Comparison of ENCODE assay signal across 9 mouse cellular contexts in genomic region chr17:35584330-35584937, GRCm38 (mm10). TPM values are rescaled to one million over a fixed set of nuclear protein-coding genes. Genes with fewer than 3 reads are reported as not detected.
A peak's percentile ranks its signal among the peaks of the same experiment; 100 is the strongest.
DNase-seq lines count a peak whose midpoint lies in the region; ATAC-seq lines count a peak whose summit lies in the region.
"Had no signal": no experiment of that assay in that cellular context is flagged by ENCODE, and none has a peak within 500 bp of the region (broad histone marks: within the 10 kb centered on the region; RNA-seq: fewer than 3 reads in every experiment).

No protein-coding gene starts in this region.

- H3K9ac ChIP-seq in embryonic facial prominence, embryonic 11.5 days (replicated peaks; ENCODE audit: low read length): no peak overlapping the region
- no peak overlapping the region for H3K9ac ChIP-seq in stomach, embryonic 15.5 days
- H3K9ac ChIP-seq: embryonic facial prominence, embryonic 12.5 days had no signal

- H3K27me3 ChIP-seq in embryonic facial prominence, embryonic 11.5 days (ENCODE audit: control insufficient read depth, insufficient read depth, low read length): no peaks in the 10 kb centered on the region
- H3K27me3 ChIP-seq in limb, embryonic 10.5 days (ENCODE audit: low read depth, poor library complexity, severe bottlenecking): no peaks in the 10 kb centered on the region
- H3K27me3 ChIP-seq in stomach, embryonic 15.5 days (replicated peaks): no peaks in the 10 kb centered on the region
- H3K27me3 ChIP-seq: embryonic facial prominence, embryonic 12.5 days had no signal

- peak; percentile 82 for DNase-seq in A20 (ENCODE audit: low read depth, low spot score)
- DNase-seq in adrenal gland, postnatal 25 days: peak; percentile 83
- peak; percentile 89 for DNase-seq in embryonic facial prominence, embryonic 11.5 days (ENCODE audit: low spot score)
- DNase-seq in heart, adult 18-20 months: peak; percentile 62 to 84
- DNase-seq in kidney, adult 18-20 months: peak; percentile 81
- DNase-seq in limb, embryonic 10.5 days (ENCODE audit: low spot score): peak; percentile 82
- DNase-seq in naive thymus-derived CD4-positive, alpha-beta T cell, adult 2 months (ENCODE audit: low read depth): peak; percentile 86

- no peaks in the 10 kb centered on the region for H3K4me1 ChIP-seq in embryonic facial prominence, embryonic 11.5 days (ENCODE audit: control insufficient read depth, insufficient read depth, low read length)
- H3K4me1 ChIP-seq in limb, embryonic 10.5 days: 0 out of 2 replicates have a peak, but pooled peaks cover 2% of the 10 kb centered on the region
- no peaks in the 10 kb centered on the region for H3K4me1 ChIP-seq in stomach, embryonic 15.5 days
- H3K4me1 ChIP-seq: embryonic facial prominence, embryonic 12.5 days had no signal

- H3K9me3 ChIP-seq in embryonic facial prominence, embryonic 11.5 days (replicated peaks; ENCODE audit: control insufficient read depth, low read length): no peaks in the 10 kb centered on the region
- no peaks in the 10 kb centered on the region for H3K9me3 ChIP-seq in limb, embryonic 10.5 days (replicated peaks)
- no peaks in the 10 kb centered on the region for H3K9me3 ChIP-seq in stomach, embryonic 15.5 days
- H3K9me3 ChIP-seq: embryonic facial prominence, embryonic 12.5 days had no signal

- H3K27ac ChIP-seq in embryonic facial prominence, embryonic 11.5 days (replicated peaks; ENCODE audit: low read depth, low read length): no peak overlapping the region
- no peak overlapping the region for H3K27ac ChIP-seq in limb, embryonic 10.5 days
- H3K27ac ChIP-seq in stomach, embryonic 15.5 days: no peak overlapping the region
- H3K27ac ChIP-seq: embryonic facial prominence, embryonic 12.5 days had no signal

- H3K4me3 ChIP-seq in embryonic facial prominence, embryonic 11.5 days (ENCODE audit: low read depth, low read length): no peak overlapping the region
- no peak overlapping the region for H3K4me3 ChIP-seq in limb, embryonic 10.5 days
- H3K4me3 ChIP-seq in stomach, embryonic 15.5 days (replicated peaks): no peak overlapping the region
- H3K4me3 ChIP-seq: embryonic facial prominence, embryonic 12.5 days had no signal

- WGBS in embryonic facial prominence, embryonic 11.5 days: 14% methylated on average over 16 of the region's 16 CpGs
- 20% methylated on average over 16 of the region's 16 CpGs for WGBS in limb, embryonic 10.5 days
- WGBS in stomach, embryonic 15.5 days: 14% methylated on average over 16 of the region's 16 CpGs

- no peaks in the 10 kb centered on the region for H3K36me3 ChIP-seq in embryonic facial prominence, embryonic 11.5 days (replicated peaks; ENCODE audit: control insufficient read depth, insufficient read depth, low read depth, low read length)
- no peaks in the 10 kb centered on the region for H3K36me3 ChIP-seq in limb, embryonic 10.5 days
- H3K36me3 ChIP-seq in stomach, embryonic 15.5 days: no peaks in the 10 kb centered on the region
- H3K36me3 ChIP-seq: embryonic facial prominence, embryonic 12.5 days had no signal

- no peak overlapping the region for H3K4me2 ChIP-seq in embryonic facial prominence, embryonic 11.5 days (ENCODE audit: low read depth, low read length)
- H3K4me2 ChIP-seq in stomach, embryonic 15.5 days: peak overlapping the region; percentile 33; the same call in 1 of the 2 replicates
- H3K4me2 ChIP-seq: embryonic facial prominence, embryonic 12.5 days had no signal

- ATAC-seq in embryonic facial prominence, embryonic 11.5 days (replicated peaks; ENCODE audit: insufficient number of reproducible peaks, low FRiP score, low TSS enrichment, low read depth): no peak; the same call in 1 of the 2 replicates
- ATAC-seq in stomach, embryonic 15.5 days (ENCODE audit: insufficient read depth, low FRiP score, low read depth): no peak

RNA-seq across cellular contexts. Expression of gene Sfta2, which starts 16.9 kb away (rescaled TPM):
- total RNA-seq in adrenal gland, postnatal 25 days (2021): not detected in 2 replicates
- not detected in 2 replicates for polyA plus RNA-seq in embryonic facial prominence, embryonic 11.5 days (2014; fragmentation: Nextera tagmentation; extraction: Ambion mirVana)
- not detected for total RNA-seq in heart, adult 18-20 months (2021)
- not detected in 2 replicates for polyA plus RNA-seq in limb, embryonic 10.5 days (2016; fragmentation: Nextera tagmentation; extraction: Ambion mirVana)
- 10.6 TPM in 2 replicates for polyA plus RNA-seq in stomach, embryonic 15.5 days (2015; fragmentation: Nextera tagmentation; extraction: Ambion mirVana)
- polyA plus RNA-seq: embryonic facial prominence, embryonic 12.5 days had no signal

RNA-seq across cellular contexts. Expression of gene 2300002M23Rik, which starts 17.2 kb away (rescaled TPM):
- total RNA-seq in adrenal gland, postnatal 25 days (2021): not detected in 2 replicates
- not detected in 2 replicates for polyA plus RNA-seq in embryonic facial prominence, embryonic 11.5 days (2014; fragmentation: Nextera tagmentation; extraction: Ambion mirVana)
- not detected for total RNA-seq in heart, adult 18-20 months (2021)
- not detected in 2 replicates for polyA plus RNA-seq in limb, embryonic 10.5 days (2016; fragmentation: Nextera tagmentation; extraction: Ambion mirVana)
- polyA plus RNA-seq in stomach, embryonic 15.5 days (2015; fragmentation: Nextera tagmentation; extraction: Ambion mirVana): 10.2 and 36.1 TPM in 2 replicates
- polyA plus RNA-seq: embryonic facial prominence, embryonic 12.5 days had no signal

RNA-seq across cellular contexts. Expression of gene Cdsn, which starts 32.5 kb away (rescaled TPM):
- total RNA-seq in adrenal gland, postnatal 25 days (2021): 0.43 TPM in 2 replicates
- not detected in 2 replicates for polyA plus RNA-seq in embryonic facial prominence, embryonic 11.5 days (2014; fragmentation: Nextera tagmentation; extraction: Ambion mirVana)
- total RNA-seq in heart, adult 18-20 months (2021): under 1 TPM; 0.27 to 0.28 TPM
- not detected in 2 replicates for polyA plus RNA-seq in limb, embryonic 10.5 days (2016; fragmentation: Nextera tagmentation; extraction: Ambion mirVana)
- polyA plus RNA-seq in stomach, embryonic 15.5 days (2015; fragmentation: Nextera tagmentation; extraction: Ambion mirVana): 0.31 and 2.1 TPM in 2 replicates

RNA-seq across cellular contexts. Expression of gene Gm9573, which starts 42.0 kb away (rescaled TPM):
- total RNA-seq in adrenal gland, postnatal 25 days (2021): not detected in 2 replicates
- not detected in 2 replicates for polyA plus RNA-seq in embryonic facial prominence, embryonic 11.5 days (2014; fragmentation: Nextera tagmentation; extraction: Ambion mirVana)
- not detected for total RNA-seq in heart, adult 18-20 months (2021)
- not detected in 2 replicates for polyA plus RNA-seq in limb, embryonic 10.5 days (2016; fragmentation: Nextera tagmentation; extraction: Ambion mirVana)
- 0.62 and 0.89 TPM in 2 replicates for polyA plus RNA-seq in stomach, embryonic 15.5 days (2015; fragmentation: Nextera tagmentation; extraction: Ambion mirVana)
- polyA plus RNA-seq: embryonic facial prominence, embryonic 12.5 days had no signal

RNA-seq across cellular contexts. Expression of gene Psors1c2, which starts 51.4 kb away (rescaled TPM):
- total RNA-seq in adrenal gland, postnatal 25 days (2021): not detected in 2 replicates
- polyA plus RNA-seq in embryonic facial prominence, embryonic 11.5 days (2014; fragmentation: Nextera tagmentation; extraction: Ambion mirVana): 0.60 and 1.0 TPM in 2 replicates
- total RNA-seq in heart, adult 18-20 months (2021): not detected
- 1.4 TPM in 2 replicates for polyA plus RNA-seq in limb, embryonic 10.5 days (2016; fragmentation: Nextera tagmentation; extraction: Ambion mirVana)
- 0.74 and 1.0 TPM in 2 replicates for polyA plus RNA-seq in stomach, embryonic 15.5 days (2015; fragmentation: Nextera tagmentation; extraction: Ambion mirVana)

Comparison
In these comparisons a context has a peak if more than half of its experiments do, and no peak if none do; other contexts are left out.
1. RNA of gene Sfta2, which starts 16.9 kb away (polyA plus RNA-seq): 10.6 TPM in stomach, embryonic 15.5 days; not detected in embryonic facial prominence, embryonic 11.5 days and not detected in limb, embryonic 10.5 days; every median in the first group is over 10 times any median in the second.
2. RNA of gene 2300002M23Rik, which starts 17.2 kb away (polyA plus RNA-seq): 10.2 to 36.1 TPM in stomach, embryonic 15.5 days; not detected in embryonic facial prominence, embryonic 11.5 days and not detected in limb, embryonic 10.5 days; every median in the first group is over 10 times any median in the second.
3. Peak in every context shown above with its lines, with median percentiles within 50 percentile points of each other: DNase-seq.